Mouse (Mus musculus): ENCODE results near the gene Eif2b5. TPM values are rescaled to one million over a fixed set of nuclear protein-coding genes. Genes with fewer than 3 reads are reported as not detected.

Eif2b5 gene
- polyA plus RNA-seq, 1 experiment from 2014 or later: 100 TPM

DNA sequence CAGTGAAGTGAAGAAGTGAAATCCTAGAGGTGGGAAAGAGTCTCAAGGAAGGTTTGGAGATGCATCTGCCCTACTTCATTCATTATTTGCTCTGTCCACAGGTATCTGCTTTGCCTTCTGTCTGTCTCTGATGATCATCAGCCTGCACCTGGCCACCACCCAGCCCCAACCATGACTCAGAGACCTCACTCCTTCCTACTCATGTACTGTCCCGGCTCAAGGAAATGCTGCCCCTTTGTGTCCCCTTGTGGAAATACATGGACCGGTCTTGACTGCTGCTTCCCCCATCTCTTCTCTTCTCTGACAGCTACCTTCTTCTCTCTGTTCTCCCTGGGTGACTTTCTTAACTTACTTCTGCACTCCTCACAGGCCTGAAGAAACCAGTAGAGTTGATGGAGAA is 8.0 kb upstream of the Eif2b5 start:
- WGBS: 55% methylated on average over 2 of the region's 2 CpGs
- Histone ChIP-seq H3K27ac (replicated peaks) (no peak overlapping the region), H3K4me1 (no peaks in the 10 kb centered on the region), H3K9ac (replicated peaks) (no peak overlapping the region), H3K4me3 (replicated peaks) (no peak overlapping the region), H3K36me3 (no peaks in the 10 kb centered on the region), H3K4me2 (no peak overlapping the region), H3K27me3 (replicated peaks) (no peaks in the 10 kb centered on the region), H3K9me3 (replicated peaks) (no peaks in the 10 kb centered on the region)
- no peak for ATAC-seq (ENCODE audit: low FRiP score)

DNA sequence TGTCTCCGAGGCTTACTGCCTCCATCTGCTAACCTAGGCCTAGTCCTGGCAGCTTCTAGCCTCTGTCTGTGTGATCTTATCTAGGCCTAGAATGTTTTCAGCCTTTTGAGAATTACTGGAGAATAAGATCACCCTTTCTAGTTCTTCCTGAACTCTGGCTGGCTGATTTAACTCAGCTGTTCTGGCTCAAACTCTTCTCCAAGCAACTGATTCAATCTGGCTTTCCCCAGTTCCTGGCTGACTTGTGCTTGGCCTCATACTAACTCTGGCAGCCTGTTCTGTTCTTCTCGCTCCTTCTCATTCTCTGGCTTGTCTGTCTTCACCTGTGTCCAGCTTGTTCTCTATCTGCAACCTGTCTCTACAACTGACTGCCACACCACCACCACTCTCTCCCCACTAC is 7.3 kb upstream of the Eif2b5 start:
- Histone ChIP-seq H3K4me1 (no peaks in the 10 kb centered on the region), H3K27me3 (replicated peaks) (no peaks in the 10 kb centered on the region), H3K36me3 (no peaks in the 10 kb centered on the region), H3K4me2 (no peak overlapping the region), H3K9me3 (replicated peaks) (no peaks in the 10 kb centered on the region), H3K27ac (replicated peaks) (no peak overlapping the region), H3K9ac (replicated peaks) (no peak overlapping the region), H3K4me3 (replicated peaks) (no peak overlapping the region)
- ATAC-seq (ENCODE audit: low FRiP score): no peak
- WGBS: 83% methylated on average over 2 of the region's 2 CpGs

DNA sequence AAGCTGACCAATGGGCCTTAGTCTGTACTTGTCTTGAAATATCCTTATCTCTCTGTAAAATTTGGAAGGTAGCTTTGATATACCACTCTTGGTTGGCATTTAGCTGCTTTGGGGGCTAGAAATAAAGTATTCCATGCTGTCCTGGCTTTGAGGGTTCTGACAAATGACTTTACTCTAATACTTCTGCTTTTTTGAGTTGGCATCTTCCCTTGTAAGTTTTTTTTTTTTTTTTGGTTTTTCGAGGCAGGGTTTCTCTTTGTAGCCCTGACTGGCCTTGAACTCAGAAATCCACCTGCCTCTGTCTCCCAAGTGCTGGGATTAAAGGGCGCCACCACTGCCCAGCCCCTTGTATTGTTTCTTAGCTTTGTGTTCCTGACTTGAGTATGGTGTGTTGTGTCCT is 5.2 kb upstream of the Eif2b5 start:
- Histone ChIP-seq H3K4me1 (peaks cover 13% of the 10 kb centered on the region), H3K9ac (replicated peaks) (no peak overlapping the region), H3K36me3 (no peaks in the 10 kb centered on the region), H3K4me3 (replicated peaks) (no peak overlapping the region), H3K27ac (replicated peaks) (no peak overlapping the region), H3K9me3 (replicated peaks) (no peaks in the 10 kb centered on the region), H3K4me2 (no peak overlapping the region), H3K27me3 (replicated peaks) (no peaks in the 10 kb centered on the region)
- ATAC-seq (ENCODE audit: low FRiP score): no peak
- 72% methylated on average over 2 of the region's 2 CpGs for WGBS

GRCm38 (mm10) chr16:20496671-20497600 is 1.7 kb upstream of the Eif2b5 start:
- ATAC-seq (ENCODE audit: low FRiP score): no peak
- Histone ChIP-seq H3K4me2 (peak overlapping the region; percentile 55), H3K4me1 (peaks cover 24% of the 10 kb centered on the region), H3K9ac (replicated peaks) (0 out of 2 replicates have a peak overlapping the region, but pooled peaks have one; percentile 0), H3K27ac (replicated peaks) (no peak overlapping the region), H3K4me3 (replicated peaks) (peak overlapping the region; percentile 25), H3K27me3 (replicated peaks) (no peaks in the 10 kb centered on the region), H3K9me3 (replicated peaks) (no peaks in the 10 kb centered on the region), H3K36me3 (peaks cover 13% of the 10 kb centered on the region)
- WGBS: 19% methylated on average over 25 of the region's 25 CpGs

GRCm38 (mm10) chr16:20497980-20498676 is 489 bp upstream of the Eif2b5 start:
- H3K9me3 ChIP-seq (replicated peaks): no peaks in the 10 kb centered on the region
- H3K4me1 ChIP-seq: peaks cover 24% of the 10 kb centered on the region
- peak overlapping the region; percentile 94 for H3K9ac ChIP-seq (replicated peaks)
- 9% methylated on average over 16 of the region's 16 CpGs for WGBS
- H3K27me3 ChIP-seq (replicated peaks): no peaks in the 10 kb centered on the region
- peaks cover 25% of the 10 kb centered on the region for H3K36me3 ChIP-seq
- H3K27ac ChIP-seq (replicated peaks): peak overlapping the region; percentile 87
- peak; percentile 4 for ATAC-seq (ENCODE audit: low FRiP score)
- H3K4me2 ChIP-seq: peak overlapping the region; percentile 85
- peak overlapping the region; percentile 94 for H3K4me3 ChIP-seq (replicated peaks)

DNA sequence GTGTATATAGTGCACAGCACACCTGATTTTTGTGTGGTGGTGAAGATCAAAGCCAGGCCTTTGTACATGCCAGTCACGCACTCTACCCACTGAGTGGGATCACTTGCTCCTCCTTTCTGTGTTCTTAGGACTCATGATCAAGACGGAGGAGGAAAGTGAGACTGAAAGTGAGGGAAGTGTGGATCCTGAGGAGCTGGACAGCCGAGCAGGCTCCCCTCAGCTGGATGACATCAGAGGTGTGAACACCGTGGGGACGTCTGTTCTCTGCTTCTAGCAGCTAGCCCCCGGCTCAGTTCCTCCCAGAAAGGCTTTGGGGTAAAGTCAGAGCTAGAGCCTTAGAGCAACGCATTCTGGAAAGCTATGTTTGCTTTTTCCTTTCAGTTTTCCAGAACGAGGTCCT is 7.4 kb downstream of the Eif2b5 start:
- ATAC-seq (ENCODE audit: low FRiP score): no peak
- H3K4me1 ChIP-seq: no peaks in the 10 kb centered on the region
- no peak overlapping the region for H3K9ac ChIP-seq (replicated peaks)
- H3K27me3 ChIP-seq (replicated peaks): no peaks in the 10 kb centered on the region
- WGBS: 84% methylated on average over 8 of the region's 8 CpGs
- no peaks in the 10 kb centered on the region for H3K9me3 ChIP-seq (replicated peaks)
- no peak overlapping the region for H3K27ac ChIP-seq (replicated peaks)
- H3K4me3 ChIP-seq (replicated peaks): no peak overlapping the region
- peaks cover 95% of the 10 kb centered on the region for H3K36me3 ChIP-seq
- no peak overlapping the region for H3K4me2 ChIP-seq

- no peak overlapping the region for H3K4me3 ChIP-seq (replicated peaks)
- no peak overlapping the region for H3K27ac ChIP-seq (replicated peaks)
- peak; percentile 18; the same call in 1 of the 2 replicates for ATAC-seq (ENCODE audit: low FRiP score)
- no peaks in the 10 kb centered on the region for H3K4me1 ChIP-seq
- H3K9ac ChIP-seq (replicated peaks): no peak overlapping the region
- peaks cover 65% of the 10 kb centered on the region for H3K36me3 ChIP-seq
- no peaks in the 10 kb centered on the region for H3K9me3 ChIP-seq (replicated peaks)
- WGBS: 86% methylated on average over 3 of the region's 3 CpGs
- no peak overlapping the region for H3K4me2 ChIP-seq
- H3K27me3 ChIP-seq (replicated peaks): no peaks in the 10 kb centered on the region
Observed at GRCm38 (mm10) chr16:20509349-20509748, 10.7 kb downstream of the Eif2b5 start.

DNA sequence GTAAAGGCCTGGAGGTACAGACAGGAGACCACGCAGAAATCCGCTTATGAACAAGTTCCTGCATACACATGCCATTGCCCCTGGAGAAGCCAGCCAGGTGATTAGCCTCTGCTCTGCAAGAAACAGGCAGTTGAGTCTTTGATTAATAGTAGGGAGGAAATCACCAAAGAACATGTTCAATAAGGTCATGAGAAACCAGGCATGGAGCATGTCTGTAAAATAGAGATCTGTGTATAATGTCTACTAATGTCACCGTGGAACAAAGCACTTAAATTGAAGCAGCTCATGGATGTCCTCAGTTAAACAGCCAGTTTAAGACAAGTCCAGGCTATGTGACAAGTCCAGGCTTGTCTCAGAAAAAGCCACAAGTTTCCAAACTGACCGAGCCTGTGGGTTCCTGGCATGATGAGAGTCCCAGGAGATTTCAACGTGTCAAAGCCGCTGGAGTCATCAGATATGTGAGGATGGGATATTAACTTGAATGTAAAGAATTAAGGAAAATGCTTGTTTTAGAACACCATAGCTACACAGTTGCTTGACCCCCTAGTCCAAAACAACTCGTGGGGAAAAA is 12.7 kb downstream of the Eif2b5 start:
- no peak overlapping the region for H3K4me2 ChIP-seq
- 92% methylated on average over 7 of the region's 7 CpGs for WGBS
- H3K27me3 ChIP-seq (replicated peaks): no peaks in the 10 kb centered on the region
- H3K9ac ChIP-seq (replicated peaks): no peak overlapping the region
- no peak for ATAC-seq (ENCODE audit: low FRiP score)
- H3K36me3 ChIP-seq: peaks cover 46% of the 10 kb centered on the region
- no peak overlapping the region for H3K4me3 ChIP-seq (replicated peaks)
- H3K9me3 ChIP-seq (replicated peaks): no peaks in the 10 kb centered on the region
- H3K4me1 ChIP-seq: peaks cover 5% of the 10 kb centered on the region
- no peak overlapping the region for H3K27ac ChIP-seq (replicated peaks)

- peak overlapping the region; percentile 91 for H3K27ac ChIP-seq (replicated peaks)
- ATAC-seq (ENCODE audit: low FRiP score): no peak
- H3K4me2 ChIP-seq: peak overlapping the region; percentile 95
Observed at GRCm38 (mm10) chr16:20516032-20516431, 17.4 kb downstream of the Eif2b5 start.

DNA sequence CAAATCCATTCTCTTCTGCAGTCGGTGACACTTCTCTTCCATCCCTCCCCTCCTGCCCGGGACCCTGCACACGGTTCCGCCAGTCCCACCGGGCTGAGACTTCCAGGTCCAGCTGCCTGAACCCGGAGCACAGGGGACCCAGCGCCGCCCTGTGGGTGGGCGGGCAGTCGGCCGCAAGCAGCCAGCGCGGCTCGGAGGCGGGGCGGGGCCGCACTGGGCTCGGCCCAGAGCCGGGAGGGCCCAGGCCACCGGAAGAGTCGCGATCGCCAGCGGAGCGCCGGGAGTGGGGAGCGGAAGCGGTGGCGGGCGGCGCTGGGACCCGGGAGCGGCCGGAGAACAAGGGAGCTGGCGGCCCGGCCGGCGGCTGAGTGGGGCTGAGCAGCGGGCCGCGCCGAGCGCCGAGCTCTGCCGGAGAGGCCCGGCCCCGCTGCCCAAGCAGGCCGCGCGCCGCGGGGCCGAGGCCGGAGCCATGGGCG is 18.1 kb downstream of the Eif2b5 start, which contains the start of gene Dvl3:
TSS of gene Dvl3 (plus strand) at position 257 of the 476 bp plus-strand sequence.
- under 1% methylated on average over 49 of the region's 55 CpGs for WGBS
- Histone ChIP-seq H3K27me3 (replicated peaks) (no peaks in the 10 kb centered on the region), H3K27ac (replicated peaks) (peak within 1 kb of the TSS; percentile 91), H3K9ac (replicated peaks) (peak within 1 kb of the TSS; percentile 93), H3K36me3 (peaks cover 16% of the 10 kb centered on the region), H3K4me1 (peaks cover 39% of the 10 kb centered on the region), H3K9me3 (replicated peaks) (no peaks in the 10 kb centered on the region), H3K4me3 (replicated peaks) (peak within 1 kb of the TSS; percentile 70), H3K4me2 (peak within 1 kb of the TSS; percentile 95)
- peak; percentile 95 for ATAC-seq (ENCODE audit: low FRiP score)

More at GRCm38 (mm10) chr16:20516032-20516431, 17.4 kb downstream of the Eif2b5 start:
- H3K36me3 ChIP-seq: peaks cover 11% of the 10 kb centered on the region
- H3K4me3 ChIP-seq (replicated peaks): peak overlapping the region; percentile 70
- no peaks in the 10 kb centered on the region for H3K9me3 ChIP-seq (replicated peaks)
- H3K27me3 ChIP-seq (replicated peaks): no peaks in the 10 kb centered on the region
- H3K9ac ChIP-seq (replicated peaks): peak overlapping the region; percentile 93
- peaks cover 39% of the 10 kb centered on the region for H3K4me1 ChIP-seq

DNA sequence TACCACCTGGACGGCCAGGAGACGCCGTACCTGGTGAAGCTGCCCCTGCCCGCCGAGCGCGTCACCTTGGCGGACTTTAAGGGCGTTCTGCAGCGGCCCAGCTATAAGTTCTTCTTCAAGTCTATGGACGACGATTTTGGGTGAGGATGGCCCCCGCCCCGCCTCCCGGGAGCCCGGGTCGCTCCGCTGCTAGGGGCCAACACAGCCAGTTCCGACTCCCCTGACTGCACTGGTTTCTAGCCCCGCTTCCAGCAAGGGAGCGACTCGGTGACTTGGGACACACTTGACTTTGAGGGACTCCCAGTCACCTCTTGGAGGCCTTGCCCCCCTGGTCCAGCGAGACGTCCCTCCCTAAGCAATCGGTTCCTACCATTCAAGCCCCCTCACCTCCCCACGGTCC is 18.6 kb downstream of the Eif2b5 start:
- Histone ChIP-seq H3K27ac (replicated peaks) (peak overlapping the region; percentile 91), H3K4me3 (replicated peaks) (peak overlapping the region; percentile 70), H3K9me3 (replicated peaks) (no peaks in the 10 kb centered on the region), H3K9ac (replicated peaks) (peak overlapping the region; percentile 93), H3K4me1 (peaks cover 39% of the 10 kb centered on the region), H3K27me3 (replicated peaks) (no peaks in the 10 kb centered on the region), H3K4me2 (peak overlapping the region; percentile 95), H3K36me3 (peaks cover 20% of the 10 kb centered on the region)
- ATAC-seq (ENCODE audit: low FRiP score): peak; percentile 60
- WGBS: under 1% methylated on average over 26 of the region's 26 CpGs
